Mouse (Mus musculus) NIH3T3 (cell line): ENCODE measurements around the gene Scarb1.
A peak's percentile ranks its signal among the peaks of the same experiment; 100 is the strongest.

Experiments
- DNase-seq: peaks from one replicate; pipeline ENCODE4 v3.0.0-alpha.2; 2012; ENCODE audit warnings: low read depth

Scarb1 gene

GRCm38 (mm10) chr5:125364851-125365429 is 24.0 kb upstream of the Scarb1 start:
- DNase-seq: no peak

GRCm38 (mm10) chr5:125363894-125364293 is 23.0 kb upstream of the Scarb1 start:
- no peak for DNase-seq

- DNase-seq: no peak
Observed at GRCm38 (mm10) chr5:125360981-125361510, 20.2 kb upstream of the Scarb1 start.

DNA sequence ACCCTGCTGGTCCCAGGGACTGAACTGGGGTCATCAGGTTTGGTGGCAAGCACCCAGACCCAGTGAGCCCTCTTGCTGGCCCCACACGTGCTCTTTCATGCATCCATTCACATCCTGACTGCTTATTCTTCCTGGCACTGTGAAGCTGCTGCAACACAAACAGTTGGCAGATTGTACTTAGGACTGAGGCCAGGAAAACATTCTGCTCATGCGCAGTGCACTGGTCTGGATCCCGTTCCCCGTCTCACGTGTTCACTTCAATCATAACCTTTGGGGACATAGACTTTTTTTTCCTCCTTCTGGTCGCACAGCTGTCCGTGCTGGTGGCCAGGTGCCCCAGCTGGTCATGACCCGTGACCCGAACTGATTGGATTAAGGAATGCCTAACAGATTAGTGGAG is 19.7 kb upstream of the Scarb1 start:
- DNase-seq: no peak

DNA sequence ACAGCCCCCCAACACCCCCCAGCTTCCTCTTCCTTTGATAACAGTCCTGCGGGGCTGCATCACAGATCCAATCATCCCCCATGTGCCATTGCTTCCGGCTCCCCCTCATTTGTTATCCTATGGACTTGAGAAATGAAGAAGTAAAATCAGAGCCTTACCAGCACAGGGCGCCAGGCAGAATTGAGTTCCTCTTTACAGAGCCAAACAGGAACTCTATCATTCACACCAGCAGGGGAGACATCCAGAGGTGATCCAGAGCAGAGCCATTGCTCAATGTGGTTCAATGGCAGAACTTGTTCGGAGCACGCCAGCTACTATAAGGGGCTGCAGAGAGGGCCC is 17.3 kb upstream of the Scarb1 start:
- no peak for DNase-seq

DNA sequence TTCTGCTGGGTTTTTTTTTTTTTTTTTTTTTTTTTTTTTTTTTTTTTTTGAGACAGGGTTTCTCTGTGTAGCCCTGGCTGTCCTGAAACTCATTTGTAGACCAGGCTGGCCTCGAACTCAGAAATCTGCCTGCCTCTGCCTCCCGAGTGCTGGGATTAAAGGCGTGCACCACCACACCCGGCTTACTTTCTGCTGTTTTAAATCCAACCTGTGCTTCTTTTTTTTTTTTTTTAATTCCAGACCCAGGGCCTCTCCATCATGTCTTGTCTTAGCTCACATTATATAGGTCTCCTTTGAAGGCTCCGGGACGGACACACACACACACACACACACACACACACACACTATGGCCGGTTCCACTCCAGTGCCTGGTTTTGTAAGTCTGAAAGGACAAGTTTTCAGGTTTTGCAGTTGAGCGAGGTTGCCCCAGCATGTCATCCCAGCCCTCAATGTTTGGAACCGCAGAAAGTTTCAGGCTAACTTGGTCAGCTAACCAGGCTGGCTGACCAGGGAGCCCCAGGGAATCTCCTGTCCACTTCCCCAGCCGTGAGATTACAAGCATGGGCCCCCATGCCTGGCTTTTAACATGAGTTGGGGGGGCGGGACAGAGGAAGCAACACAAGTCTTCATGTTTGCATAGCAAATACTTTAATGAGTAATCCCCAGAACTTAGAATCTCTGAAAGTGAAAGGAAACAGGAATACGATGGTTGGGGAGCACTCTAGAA is 16.8 kb upstream of the Scarb1 start:
- DNase-seq: no peak

GRCm38 (mm10) chr5:125355650-125356049 is 14.8 kb upstream of the Scarb1 start:
- no peak for DNase-seq

DNA sequence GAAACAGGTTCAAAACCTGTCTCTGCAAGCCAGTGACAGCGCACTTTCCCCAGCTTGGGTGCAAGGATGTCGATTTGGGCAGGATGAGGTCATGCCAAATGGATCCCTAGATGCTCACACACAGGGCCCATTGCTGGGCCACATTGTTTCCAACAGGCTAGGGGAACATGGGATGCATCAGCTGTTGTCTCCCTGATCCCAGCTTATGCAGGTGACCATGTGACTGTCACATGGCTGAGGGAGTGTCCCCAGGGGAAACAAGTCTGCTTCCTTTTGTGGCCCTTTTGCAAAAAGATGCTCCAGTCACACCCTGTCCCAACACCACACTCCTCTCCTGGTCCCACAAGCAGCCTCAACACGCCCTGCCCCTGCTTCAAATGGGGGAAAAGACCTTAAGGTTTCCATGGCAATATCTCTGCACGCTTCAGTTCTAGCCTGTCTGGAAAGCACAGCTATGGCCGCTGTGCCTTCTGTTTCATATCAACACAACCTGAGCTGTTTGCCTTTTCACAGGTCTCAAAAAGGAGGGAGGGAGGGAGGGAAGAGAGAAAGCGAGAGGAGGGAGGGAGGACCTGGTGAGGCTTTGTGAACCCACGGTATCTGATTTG is 14.1 kb upstream of the Scarb1 start:
- no peak for DNase-seq

GRCm38 (mm10) chr5:125352781-125353294 is 11.9 kb upstream of the Scarb1 start:
- DNase-seq: no peak

DNA sequence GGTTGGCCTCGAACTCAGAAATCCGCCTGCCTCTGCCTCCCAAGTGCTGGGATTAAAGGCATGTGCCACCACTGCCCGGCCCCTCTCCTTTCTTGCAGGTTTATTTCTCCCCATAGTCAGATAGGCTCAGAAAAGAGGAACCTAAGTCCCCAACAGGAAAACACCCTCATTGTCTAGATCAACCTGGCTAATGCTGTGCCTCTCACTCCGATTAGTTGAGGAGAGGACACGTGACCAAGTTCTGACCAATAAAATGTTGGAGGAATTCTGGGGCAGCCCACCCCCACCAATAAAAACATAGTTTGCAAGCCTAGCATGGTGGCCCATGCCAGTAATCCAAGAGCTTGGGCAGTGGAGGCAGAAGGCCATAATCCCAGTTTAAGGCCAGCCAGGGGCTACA is 11.0 kb upstream of the Scarb1 start:
- DNase-seq: no peak

DNA sequence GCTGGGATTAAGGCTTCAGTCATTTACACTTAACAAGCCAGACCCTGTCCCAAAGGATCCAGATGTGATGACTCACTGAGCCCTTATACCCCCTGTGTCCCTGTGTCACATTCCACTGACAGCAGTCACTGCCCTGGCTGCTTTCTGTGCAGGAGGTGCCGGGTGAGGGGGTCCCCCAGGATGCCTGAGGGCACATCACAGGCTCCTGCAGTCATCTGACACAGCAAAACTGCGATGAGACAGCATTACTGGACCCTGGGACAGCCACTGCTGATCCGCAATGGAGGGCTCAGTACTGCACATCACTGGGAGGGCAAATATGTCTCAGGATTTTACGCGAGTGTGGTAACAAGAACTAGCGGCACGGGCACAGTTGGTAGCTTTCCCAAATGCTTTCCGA is 10.2 kb upstream of the Scarb1 start:
- DNase-seq: peak; percentile 50

DNA sequence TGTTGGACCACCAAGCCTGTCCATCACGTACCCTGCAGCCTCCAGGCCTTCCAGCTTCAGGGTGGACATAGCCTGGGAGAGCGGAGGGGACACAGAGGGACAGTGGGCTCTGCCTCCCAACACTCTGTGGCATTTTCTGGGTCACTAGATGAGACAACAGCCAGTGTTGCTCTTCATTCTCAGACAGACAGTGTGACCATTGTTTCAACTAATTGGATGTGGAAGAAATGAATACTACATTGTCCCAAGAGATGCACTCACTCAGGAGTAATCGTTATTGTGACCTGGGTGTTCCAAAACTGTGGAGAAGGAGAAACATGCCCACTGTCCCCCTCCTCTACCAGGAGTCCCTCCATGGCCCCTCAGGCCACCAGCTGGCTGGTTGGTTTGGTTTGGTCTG is 8.5 kb upstream of the Scarb1 start:
- DNase-seq: no peak

GRCm38 (mm10) chr5:125348487-125348886 is 7.6 kb upstream of the Scarb1 start:
- DNase-seq: peak; percentile 66

DNA sequence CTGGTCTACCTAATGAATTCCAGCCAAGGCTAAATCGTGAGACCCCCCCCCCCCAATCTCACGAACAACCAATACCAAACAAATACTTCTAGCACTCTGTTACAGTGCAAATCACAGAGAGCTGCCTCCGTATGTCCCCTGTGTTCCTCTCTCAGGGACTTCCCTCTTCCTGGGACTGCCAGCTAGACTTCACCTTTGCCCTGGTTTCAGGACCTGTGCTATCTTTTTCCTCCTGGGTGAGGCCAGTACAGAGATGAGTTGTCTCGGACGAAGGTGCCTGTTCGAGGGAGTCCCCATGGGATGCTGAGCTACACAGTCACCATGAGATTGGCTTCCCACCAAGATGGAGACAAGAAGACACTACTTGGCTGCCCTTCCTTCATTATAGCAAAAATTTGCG is 7.2 kb upstream of the Scarb1 start:
- DNase-seq: no peak

- no peak for DNase-seq
Observed at GRCm38 (mm10) chr5:125344296-125344695, 3.4 kb upstream of the Scarb1 start.

DNA sequence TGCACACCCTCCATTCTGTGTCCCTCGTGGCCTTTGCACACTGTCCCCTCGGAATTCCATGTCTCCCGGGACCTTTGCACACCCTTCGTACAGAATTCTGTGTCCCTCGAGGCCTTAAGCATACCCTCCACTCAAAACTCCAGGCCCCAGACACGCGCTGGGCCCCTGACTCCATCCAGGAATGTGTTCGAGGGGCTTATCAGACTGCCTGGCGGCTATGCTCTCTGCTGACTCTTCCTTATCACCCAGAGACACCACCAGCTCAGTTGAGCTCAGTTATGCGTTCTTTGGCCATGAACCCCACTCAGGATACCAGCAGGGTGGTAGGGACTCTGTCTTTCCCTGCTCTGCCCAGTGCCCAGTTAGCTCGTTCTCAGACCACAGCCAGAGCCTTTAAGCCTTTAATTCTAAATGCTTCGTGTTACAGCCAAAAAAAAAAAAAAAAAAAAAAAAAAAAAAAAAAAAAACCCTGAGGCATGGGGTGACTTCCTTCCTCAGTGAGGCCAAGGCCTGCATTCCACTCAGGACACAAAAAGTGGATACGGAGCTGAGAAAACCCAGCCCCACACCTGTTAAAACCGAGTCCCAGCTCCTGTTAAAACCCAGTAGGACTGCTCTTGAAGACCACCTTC is 681 bp upstream of the Scarb1 start:
- DNase-seq: no peak

DNA sequence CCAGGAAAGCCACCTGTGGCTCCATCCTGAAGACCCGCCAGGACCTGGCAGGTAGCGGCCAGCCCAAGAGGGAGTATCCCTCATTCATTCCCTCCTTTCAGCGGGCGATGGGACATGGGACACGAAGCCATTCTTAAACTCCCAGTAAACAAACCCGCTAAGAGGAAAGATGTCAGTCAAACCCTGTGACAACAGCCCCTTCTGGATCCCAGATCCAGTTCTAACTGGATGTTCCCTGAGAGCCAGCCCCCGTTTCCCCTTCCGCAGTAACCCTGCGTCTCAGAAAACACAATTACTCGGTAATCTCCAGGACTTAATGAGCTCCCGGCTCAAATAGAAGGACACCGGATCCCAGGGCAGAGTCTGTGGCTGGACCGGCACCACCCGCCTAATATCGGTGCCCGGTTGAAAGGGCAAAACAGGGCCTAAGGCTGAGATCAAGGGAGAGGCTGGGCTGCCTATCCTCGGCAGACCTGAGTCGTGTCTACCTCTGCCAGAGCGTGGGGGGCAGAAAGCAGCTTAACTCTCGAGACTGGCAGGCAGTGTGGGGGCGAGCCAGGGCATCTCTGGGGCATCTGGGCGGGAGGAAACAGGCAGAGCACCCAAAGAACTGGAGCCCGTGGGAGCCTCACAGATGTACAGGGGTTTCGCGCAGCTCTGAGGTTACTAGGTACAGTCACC is 903 bp downstream of the Scarb1 start:
- DNase-seq: peak; percentile 54

- peak; percentile 95 for DNase-seq
Observed at GRCm38 (mm10) chr5:125339108-125339751, 1.7 kb downstream of the Scarb1 start.

DNA sequence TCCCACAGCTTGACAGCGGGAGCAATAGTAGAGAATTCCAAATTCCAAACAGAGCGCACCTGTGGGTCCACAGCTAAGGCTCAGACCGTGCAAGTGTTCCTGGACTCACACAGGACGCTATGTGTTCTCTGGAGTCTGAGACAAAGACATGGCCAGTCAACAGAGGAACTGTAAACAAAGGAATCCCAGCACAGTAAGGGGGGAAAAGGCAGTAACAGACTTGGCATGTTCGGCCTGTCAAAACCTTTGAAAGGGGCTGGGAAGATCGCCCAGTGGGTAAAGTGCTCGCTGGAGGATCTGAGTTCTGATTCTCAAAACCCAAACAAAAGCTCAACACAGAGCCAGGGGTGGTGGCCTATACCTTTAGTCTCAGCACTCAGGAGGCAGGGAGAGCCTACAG is 3.4 kb downstream of the Scarb1 start:
- no peak for DNase-seq

- peak; percentile 35 for DNase-seq
Observed at GRCm38 (mm10) chr5:125337012-125337411, 3.9 kb downstream of the Scarb1 start.

DNA sequence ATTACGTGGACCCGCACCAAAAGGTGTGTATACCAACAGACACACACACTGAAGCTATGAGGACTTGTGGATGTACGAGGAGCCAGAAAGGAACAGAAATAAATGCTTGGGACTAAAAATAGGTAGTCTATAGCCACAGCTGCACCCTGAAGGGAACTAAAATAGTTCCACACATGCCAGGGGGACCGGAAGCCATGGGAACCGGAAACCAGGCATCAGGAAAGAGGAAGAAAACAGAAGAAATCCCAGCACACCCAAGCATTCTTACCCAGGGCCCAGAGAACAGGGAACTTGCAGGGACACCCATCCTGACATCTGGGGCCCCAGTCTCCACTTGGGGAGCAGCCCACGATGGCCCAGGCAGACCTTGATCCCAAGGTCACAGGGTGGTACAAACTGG is 7.9 kb downstream of the Scarb1 start:
- no peak for DNase-seq

DNA sequence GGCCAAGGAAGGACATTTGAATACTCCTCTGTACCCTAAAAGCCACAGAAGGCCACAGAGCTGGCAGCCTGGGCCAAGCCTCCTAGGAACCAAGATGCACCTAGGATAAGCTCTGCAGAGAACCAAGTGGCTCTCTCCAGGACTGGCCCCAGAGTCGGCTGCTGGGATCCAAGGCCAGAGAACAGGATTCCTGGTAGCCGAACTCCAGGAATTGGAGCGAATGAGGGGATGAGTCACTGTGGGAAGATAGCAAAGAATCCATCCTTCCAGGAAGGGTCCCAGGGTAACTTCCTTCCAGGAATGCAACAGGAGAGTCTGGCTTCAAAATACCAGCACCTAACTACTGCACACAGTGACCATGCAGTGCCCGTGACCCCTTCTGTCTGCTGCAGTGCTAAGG is 8.6 kb downstream of the Scarb1 start:
- DNase-seq: no peak
